Mouse (Mus musculus): ENCODE results near the gene Hsf5.

Hsf5 gene

DNA sequence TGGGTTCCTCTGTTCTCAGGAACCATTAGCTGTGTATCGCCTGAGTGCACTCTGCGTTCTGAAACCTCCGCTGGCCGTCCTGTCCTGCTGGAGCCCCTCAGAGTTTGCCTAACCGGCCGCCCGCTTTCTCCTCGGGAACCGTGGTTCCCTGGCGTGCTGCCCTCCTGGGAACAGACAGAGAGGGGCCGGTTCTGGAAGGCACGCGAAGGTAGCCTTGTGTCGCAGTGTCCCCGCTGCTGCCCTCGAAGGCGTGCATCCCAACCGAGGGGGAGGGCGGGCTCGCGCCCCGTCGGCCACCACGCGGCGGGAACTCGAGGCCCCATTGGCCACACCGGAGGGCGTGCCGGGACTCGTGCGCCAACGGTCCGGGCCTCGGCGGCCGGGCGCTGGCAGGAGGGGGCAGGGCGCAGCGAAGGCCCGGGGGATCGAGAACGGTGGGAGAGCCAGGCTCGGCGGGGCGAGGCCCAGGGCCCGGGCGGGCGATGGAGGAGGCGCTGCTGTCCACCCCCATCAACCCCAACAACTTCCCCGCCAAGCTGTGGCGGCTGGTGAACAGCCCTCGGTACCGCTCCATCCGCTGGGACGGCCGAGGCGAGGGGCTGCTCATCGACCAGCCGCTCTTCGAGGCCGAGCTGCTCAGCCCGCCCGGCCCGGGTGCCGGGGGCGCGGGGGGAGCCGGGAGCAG lies at the start of gene Hsf5:
Gene Hsf5, plus strand, starts transcription at position 375 of the 685 bp plus-strand sequence.
- DNase-seq (ENCODE audit: low spot score), result no peak

DNA sequence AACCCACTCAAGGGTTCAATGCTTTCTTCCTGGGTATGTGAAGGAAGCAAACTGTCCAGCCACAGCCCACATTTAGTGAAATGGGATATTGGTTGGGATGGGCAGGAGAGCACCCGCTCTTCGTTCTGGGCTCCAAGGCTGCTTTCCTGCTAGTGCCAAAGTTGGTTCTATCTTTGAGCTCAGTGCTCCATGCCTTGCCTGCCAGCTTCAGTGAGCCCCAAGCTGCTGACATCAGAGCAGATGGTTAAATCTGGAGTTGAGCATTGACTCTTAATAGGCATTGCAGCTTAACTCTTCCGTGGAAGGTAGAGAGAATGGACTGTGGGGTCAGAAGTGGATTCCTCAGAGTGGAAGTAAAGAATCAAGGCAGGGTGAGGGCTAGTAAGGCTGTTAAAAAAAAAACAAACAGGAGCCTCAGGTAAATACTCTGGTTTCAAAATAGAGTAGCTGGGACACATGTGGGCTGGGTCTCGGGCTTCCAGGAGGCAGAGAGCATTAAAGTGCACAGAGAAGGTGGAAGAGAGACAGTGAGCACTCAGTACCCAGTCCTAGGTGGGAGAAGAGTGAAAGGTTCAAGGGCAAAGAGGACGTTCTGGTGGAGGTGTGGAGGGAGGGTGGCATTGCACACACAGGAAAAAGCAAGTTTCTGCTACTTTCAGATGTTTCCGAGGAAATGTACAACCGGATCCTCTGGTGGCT lies 48.6 kb upstream of the Hsf5 start, which contains the start of gene Sept4:
Gene Sept4, plus strand, starts transcription at position 649 of the 699 bp plus-strand sequence.
- DNase-seq (ENCODE audit: low spot score), result no peak

DNA sequence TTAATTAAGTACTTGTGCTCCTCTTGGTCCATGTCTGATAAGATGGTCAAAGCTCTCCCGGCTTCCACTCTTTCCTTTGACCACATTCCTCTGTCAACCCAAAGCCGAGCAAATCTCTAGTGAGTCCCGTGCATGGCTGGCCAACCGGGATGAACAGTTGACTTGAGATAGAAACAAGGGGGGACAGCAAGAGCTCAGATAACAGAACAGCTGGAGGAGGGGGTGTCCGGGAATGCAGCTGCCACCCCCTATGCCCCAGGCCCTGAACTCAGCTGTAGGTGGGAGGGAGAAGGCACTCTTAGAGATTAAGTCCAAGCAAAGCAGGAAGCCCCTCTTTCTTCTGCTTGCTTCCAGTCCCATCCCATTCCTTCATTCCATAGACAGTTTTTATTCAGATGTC lies 46.2 kb upstream of the Hsf5 start:
- DNase-seq (ENCODE audit: low spot score), result no peak

- no peak for DNase-seq (ENCODE audit: low spot score)
Measured at GRCm38 (mm10) chr11:87571361-87571950, 45.5 kb upstream of the Hsf5 start.

DNA sequence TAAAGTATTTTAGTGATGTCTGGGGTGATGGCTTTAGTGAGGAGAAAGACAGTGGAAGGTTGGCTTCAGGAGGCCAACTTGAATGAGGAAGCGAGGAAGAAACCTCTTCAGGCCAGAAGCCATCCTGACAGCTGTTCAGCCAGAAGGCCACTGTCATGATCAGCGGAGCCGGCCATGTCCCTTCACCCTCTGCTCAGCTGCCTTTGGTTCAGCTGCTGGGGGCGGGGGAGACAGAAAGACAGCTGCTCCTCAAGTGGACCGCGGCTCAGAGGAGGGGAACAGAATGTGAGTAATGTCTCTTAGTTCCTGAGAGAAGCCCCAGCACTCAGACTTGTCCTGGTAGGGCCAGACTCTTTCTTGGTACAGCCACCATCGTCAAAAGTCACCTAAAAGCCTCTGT lies 43.2 kb upstream of the Hsf5 start:
- DNase-seq (ENCODE audit: low spot score), result no peak

GRCm38 (mm10) chr11:87574520-87575180 lies 42.3 kb upstream of the Hsf5 start:
- DNase-seq (ENCODE audit: low spot score), result no peak

DNA sequence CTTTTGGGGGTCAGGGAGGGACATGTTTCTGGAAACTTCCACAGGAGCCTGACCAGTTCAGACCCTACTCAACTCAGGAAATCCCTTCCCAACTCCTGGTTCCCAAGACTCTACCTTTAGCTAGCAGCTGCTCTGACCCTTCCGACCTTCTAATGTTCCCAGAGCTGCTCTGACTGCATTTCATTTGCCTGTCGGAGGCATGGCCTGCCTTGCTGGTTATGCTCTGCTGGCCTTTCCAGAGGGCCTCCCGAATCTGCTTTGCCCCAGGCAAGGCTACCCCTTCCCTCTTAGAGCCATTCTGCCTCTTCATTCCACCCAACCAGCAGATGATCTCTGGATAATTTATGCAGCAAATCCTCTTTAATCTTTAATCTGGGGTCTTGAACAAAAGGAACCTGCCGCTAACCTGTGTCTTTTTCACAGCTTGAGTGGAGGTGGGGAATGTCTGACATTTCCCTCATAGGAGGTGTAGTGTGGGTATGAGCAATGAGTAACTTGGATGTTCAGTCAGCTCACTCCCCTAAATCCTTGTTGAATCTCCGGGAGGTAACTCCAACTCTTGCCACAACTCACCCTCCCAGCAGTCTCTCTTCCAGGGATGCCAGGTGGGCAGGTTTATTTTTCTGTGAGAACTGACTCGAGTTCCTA lies 39.2 kb upstream of the Hsf5 start:
- DNase-seq (ENCODE audit: low spot score), result no peak

- peak; percentile 43 for DNase-seq (ENCODE audit: low spot score)
Measured at GRCm38 (mm10) chr11:87578249-87578962, 38.6 kb upstream of the Hsf5 start.

GRCm38 (mm10) chr11:87578963-87579601 lies 37.9 kb upstream of the Hsf5 start:
- no peak for DNase-seq (ENCODE audit: low spot score)

DNA sequence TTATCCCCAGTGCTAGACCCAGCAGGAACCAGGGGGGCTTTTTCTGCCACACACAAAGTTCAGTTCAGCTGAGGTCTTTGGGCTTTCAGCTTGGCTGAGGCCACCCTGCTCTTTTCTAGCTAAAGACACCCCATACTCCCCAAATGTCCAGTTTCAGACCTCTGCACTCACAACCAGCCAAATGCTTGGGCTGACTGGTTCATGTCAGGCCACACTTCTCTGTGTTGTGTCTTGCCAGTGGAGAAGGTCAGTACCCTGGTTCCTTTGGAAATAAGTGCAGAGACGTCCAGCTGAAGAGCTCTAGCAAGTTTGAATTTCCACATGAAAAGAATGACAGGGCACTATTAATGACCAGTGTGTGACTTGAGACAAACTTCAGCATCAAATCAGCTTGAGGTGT lies 37.3 kb upstream of the Hsf5 start:
- no peak for DNase-seq (ENCODE audit: low spot score)

- no peak for DNase-seq (ENCODE audit: low spot score)
Measured at GRCm38 (mm10) chr11:87580543-87581085, 36.4 kb upstream of the Hsf5 start.

- no peak for DNase-seq (ENCODE audit: low spot score)
Measured at GRCm38 (mm10) chr11:87581161-87581865, 35.7 kb upstream of the Hsf5 start.

GRCm38 (mm10) chr11:87581933-87582710 lies 34.8 kb upstream of the Hsf5 start:
- no peak for DNase-seq (ENCODE audit: low spot score)

- DNase-seq (ENCODE audit: low spot score), result no peak
Measured at GRCm38 (mm10) chr11:87583291-87584034, 33.5 kb upstream of the Hsf5 start.

- DNase-seq (ENCODE audit: low spot score), result no peak
Measured at GRCm38 (mm10) chr11:87584711-87585505, 32.1 kb upstream of the Hsf5 start.

DNA sequence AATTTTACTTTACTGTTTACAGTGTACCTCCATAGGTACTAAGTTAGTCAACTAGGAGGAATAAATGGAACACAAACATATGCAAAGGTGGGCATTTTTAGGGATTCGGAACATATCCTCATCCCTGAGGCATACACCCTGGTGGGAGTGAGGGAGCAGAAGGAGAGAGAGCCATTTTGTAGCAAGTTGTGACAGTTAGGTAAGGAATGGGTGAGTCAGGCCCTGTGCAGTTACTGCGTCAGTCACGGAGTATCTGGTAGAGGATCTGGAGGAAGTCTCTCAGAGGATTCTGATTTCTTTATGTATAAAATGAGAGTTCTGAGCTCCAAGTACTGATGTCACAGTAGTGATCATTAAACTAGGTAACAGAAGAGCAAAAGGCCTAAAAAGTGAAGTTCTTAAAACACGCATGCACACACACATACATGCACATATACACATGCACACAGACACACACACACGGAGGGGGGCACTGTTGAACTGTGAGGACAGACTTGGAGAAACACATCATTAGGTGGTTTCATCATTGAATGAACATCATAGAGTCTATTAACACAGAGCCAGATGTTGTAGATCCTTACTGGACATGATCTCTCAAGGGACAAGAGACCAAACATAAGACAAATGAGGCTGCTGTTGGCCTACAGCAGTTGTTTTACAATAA lies 29.6 kb upstream of the Hsf5 start:
- DNase-seq (ENCODE audit: low spot score), result no peak

GRCm38 (mm10) chr11:87589605-87590004 lies 27.4 kb upstream of the Hsf5 start:
- DNase-seq (ENCODE audit: low spot score), result no peak
